Mouse (Mus musculus): ENCODE measurements around the gene Cct4. TPM values are rescaled to one million over a fixed set of nuclear protein-coding genes. Genes with fewer than 3 reads are reported as not detected.

The Cct4 gene
- 100 to 1,000 TPM; 197 to 221 TPM for polyA plus RNA-seq (2017; shearing (Covaris generic))

GRCm38 (mm10) chr11:22990393-22991126 is at the start of gene Cct4:
Gene Cct4 (plus strand): TSS chr11:22990519.

DNA sequence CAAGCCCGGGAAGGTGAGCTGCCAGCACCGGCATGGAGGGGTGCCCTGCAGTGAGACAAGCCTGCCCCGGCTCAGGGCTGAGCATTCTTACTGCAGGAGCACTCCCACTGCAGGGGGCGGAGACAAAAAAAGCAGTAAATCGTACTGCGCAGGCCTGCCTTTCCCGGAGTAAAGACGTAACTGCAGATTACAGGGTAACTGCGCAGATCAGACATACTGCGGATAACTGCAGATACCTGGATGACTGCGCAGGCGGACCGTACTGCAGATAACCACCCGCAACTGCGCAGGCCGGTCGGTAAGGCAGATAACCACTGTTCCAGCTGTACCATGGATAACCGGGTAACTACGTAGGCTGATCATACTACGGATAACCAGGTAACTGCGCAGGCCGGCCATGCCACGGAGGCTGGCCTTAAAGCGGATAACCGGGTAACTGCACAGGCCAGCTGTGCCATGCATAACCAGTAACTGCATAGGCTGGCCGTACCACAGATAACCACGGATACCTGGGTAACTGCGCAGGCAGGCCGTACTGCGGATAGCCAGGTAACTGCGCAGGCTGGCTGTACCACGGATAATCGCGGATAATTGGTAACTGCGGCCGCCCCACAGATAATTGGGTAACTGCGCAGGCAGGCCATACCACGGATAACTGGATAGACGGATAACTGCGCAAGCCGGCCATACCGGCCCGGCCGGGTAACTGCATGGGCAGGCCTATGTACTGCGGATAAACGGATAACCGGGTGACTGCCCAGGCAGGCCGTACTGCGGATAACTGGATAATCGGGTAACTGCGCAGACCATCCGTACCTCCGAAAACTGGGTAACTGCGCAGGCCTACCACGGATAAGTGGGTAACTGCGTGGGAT is 18.2 kb upstream of the Cct4 start, which contains the start of gene Zrsr1:
TSS of gene Zrsr1 (plus strand) at position 171 of the 875 bp plus-strand sequence.

GRCm38 (mm10) chr11:22981984-22982757 is 8.1 kb upstream of the Cct4 start, which contains the start of the genes Gm28048 and Commd1:
Gene Gm28048 (minus strand): TSS chr11:22982090.
Gene Commd1 (minus strand): TSS chr11:22982382.

DNA sequence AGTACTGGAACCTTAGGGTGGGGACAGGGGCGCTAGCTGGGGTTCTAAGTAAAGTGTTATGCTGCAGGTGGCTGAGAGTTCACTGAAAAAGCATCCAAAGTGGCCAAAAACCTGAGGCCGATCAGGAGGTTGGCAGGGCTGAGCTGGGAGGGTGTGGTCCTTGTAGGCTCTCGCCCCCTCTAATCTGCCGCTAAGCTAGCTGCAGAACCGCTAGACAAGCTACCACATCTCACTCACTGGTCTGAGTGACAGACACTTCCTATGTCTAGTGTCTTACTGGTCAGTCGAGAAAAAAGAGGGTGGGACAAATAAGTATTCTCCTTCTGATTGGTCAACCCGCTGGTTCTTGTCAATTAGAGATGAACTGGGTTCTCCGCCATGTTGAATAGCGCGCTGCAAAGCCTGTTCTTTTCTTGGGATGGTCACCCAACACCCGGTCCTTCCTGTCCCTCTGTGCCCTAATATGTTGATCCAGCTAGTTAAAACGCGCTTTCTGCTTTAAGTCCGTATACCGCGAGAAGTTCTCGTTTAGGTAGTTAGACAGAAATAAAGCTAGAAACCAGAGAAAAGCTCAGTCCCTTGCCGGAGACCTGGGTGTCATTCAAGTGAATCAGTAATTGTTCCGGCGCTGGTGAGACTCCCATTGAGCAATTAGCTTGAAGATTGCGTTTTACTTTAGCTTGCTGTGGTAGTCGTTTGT is 17.3 kb downstream of the Cct4 start, which contains the start of gene Fam161a:
TSS of gene Fam161a (plus strand) at position 51 of the 700 bp plus-strand sequence.

Other genes with a start within 250 kb of the Cct4 start
- gene B3gnt2, start 129.6 kb upstream of the Cct4 start, polyA plus RNA-seq (2017; shearing (Covaris generic)), result 10 to 100 TPM; 39.5 to 48.3 TPM
- gene Zrsr1, start 18.5 kb upstream of the Cct4 start, polyA plus RNA-seq (2017; shearing (Covaris generic)), result 1 to 10 TPM; 4.1 to 4.3 TPM
- 100 to 1,000 TPM in 1 of 2 experiments, 10 to 100 TPM in 1; 96.1 to 111 TPM for gene Gm28048, start 8.4 kb upstream of the Cct4 start, polyA plus RNA-seq (2017; shearing (Covaris generic))
- gene Commd1, start 8.1 kb upstream of the Cct4 start, polyA plus RNA-seq (2017; shearing (Covaris generic)), result 100 to 1,000 TPM; 103 to 114 TPM
- 1 to 10 TPM in 1 of 2 experiments, under 1 TPM in 1; 0.14 to 1.9 TPM for gene Fam161a, start 17.0 kb downstream of the Cct4 start, polyA plus RNA-seq (2017; shearing (Covaris generic))